Mouse (Mus musculus) right cerebral cortex, postnatal 25 days (tissue): Measurements from ENCODE around the gene Kcna10.

ENCODE experiments used
- DNase-seq: peaks from one replicate; pipeline ENCODE4 v3.0.0; 2022

Gene Kcna10

DNA sequence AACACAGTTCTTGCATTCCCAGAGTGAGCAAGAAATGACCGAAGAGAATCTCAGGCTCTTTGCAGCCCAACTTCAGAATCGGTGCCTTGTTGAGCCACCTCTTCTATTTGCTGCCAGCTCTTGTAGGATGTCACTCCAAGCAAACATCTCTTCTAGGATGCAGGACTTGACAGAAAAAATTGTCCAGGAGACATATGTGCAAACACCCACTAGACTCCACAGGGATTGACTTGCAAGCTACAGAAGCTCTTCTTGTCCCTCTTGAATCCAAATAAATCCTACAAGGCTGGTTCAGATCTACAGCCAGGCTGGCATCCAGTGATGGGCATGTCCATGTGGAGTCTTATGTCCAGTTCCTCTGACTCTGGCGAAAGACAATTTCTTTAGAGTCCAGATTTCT is 21.6 kb downstream of the Kcna10 start:
- no peak for DNase-seq

DNA sequence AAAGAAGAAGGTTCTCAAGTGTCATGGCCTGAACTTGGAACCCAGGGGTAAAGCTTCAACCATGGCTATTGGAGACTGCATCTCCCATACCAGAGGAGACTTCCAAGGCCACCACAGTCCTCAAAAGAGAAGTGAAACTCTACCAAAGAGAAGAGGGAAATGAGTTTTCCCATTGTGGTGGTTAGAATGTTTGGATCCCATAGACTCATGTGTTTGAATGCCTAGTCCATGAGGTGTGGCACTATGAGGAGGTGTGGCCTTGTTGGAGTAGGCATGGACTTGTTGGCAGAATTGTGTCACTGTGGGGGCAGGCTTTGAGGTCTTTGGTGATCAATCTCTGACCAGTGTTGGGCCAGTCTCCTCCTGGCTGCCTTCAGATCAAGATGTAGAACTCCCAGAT is 22.3 kb downstream of the Kcna10 start:
- DNase-seq: no peak

DNA sequence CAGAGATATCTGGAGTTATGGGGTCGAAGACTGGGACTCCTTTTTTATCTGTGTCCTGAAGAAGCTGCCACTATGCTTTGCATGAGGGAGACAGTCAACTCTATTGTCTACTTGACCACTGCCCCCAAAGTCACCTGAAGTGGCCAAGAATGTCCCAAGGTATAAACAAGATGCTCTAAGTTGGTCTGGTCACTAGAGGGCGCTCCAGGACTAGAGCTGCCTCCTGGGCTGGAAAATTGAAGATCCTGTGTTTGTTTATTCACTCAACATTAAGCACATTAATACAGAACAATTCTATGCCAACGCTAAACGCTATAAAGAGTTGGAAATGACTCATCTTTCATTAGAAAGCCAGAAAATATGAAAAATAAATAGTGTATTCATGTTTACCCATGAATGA is 23.1 kb downstream of the Kcna10 start:
- DNase-seq: peak; percentile 60

DNA sequence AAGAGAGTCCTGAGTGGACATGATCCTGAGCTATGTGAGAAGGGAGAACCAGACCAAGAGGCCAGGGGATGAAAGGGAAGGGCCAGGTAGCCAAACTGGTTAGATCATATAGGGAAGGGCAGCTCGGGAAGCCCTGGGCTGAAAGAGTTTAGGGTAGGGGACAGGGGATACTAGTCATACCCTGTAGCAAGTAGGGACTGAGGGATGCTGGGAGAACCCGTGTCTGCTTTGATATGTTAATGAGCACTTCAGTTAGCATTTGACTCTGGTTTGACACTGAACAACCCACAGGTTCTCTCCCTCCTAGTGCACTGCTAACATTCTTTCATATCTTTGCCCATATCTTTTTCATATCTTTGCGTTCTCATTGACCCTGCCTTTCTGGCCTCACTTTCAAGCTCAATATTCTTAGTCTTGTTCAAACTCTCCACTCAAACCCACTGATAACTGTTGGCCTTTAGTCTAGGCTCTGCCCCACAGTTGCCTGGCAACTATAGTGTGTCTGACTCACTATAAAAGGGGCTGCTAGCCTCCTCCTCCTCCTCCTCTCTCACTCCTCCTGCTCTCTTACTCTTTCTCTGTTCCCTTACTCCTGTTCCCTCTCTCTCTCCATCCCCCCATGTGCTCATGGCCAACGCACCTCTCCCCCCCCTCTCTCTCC is 23.8 kb downstream of the Kcna10 start:
- no peak for DNase-seq

DNA sequence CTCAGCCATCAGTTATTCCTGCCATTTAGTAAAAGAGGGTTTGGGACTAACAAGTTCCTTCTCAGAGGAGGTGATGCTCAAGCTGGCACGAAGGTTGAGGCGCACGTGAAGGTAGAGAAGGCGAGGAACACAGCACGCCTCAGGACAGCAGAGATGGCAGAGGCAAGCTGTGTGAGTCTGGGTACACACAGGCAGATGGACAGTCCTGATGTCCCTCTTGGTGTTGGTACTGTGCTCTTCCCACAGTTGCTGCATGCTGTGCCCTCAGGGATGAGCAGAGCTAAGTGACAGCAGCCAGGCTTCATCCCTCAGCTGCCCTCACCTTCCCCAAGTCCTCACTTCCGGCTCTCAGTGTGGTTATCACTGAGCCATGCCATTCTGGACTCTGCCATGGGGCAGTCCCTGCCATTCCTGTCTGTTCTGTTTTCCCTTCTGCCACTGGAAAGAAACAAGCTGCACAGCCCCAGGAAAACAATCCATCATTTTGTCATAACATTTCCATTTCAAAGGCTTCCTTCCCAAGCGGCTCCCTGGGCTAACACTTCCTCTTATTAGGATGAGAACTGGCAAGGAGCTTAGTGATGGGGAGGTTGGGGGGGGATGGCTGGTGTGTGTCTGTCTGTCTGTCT is 24.9 kb downstream of the Kcna10 start:
- DNase-seq: no peak

DNA sequence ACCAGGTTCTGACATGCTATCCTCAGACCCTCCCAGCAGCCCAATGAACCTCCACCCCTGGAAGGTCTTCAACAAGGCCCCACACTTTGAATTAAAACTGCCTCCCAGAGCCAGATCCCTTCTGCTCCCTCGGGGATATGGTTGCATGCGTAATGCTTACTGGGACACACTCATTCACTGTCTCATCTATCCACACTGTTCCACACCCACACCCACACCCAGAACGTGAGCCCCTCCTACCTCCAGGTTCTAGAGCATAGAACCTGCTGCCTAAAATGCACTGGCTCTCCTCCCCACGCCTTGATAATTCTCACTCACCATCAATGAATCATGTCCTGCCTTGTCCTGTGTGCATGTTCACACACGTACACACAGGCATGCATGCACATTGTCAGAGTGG is 31.8 kb downstream of the Kcna10 start:
- DNase-seq: no peak

DNA sequence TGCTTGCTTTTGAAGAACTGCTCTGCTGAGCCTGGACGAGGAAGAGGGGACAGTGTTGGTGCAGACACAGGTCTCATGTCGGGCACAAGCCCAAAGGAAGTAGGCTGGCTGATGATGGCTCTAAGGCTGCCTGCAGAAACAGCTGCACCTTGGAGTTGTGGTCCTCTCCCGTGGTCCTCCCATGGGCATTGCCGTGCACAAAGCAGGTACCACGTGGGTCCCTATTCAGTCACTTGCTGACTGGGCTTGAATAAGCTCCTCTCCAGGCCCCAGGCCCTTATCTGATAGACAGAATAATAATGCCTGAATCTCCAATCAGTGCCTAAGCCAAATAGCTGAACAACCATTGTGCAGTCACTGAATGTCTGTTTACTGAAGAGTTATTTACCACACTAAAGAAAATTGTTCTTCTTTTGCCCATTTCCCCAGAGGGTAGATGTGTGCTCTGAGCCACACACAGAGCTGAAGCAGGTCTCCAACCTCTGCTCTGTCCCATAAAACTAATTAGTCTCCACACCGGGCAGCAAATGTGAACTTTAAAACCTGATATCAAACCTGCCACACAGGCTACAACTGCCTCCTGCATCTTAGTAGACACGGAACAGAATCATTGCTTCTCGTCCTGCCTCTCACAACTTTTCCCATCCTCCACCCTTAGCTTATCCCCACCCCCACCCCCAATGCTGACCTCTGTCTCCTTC is 33.7 kb downstream of the Kcna10 start:
- no peak for DNase-seq

DNA sequence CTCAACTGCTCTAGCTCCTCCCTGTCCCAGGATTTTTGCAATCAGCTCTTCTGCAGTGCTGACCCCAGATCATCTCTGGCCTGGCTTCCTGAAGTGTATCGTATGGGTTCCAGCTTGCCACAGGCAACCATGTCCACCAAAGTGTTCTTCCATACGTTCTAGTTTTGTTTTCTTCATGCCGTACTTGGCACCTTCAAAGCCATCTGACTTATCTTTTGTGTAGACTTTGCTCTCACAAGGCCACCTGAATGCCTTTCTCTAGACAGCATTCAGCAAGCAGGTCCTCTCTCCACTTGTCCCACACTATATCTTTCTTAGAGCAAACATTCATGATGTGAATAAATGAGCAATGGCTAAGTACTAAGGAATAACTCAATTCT is 34.2 kb downstream of the Kcna10 start:
- DNase-seq: no peak

DNA sequence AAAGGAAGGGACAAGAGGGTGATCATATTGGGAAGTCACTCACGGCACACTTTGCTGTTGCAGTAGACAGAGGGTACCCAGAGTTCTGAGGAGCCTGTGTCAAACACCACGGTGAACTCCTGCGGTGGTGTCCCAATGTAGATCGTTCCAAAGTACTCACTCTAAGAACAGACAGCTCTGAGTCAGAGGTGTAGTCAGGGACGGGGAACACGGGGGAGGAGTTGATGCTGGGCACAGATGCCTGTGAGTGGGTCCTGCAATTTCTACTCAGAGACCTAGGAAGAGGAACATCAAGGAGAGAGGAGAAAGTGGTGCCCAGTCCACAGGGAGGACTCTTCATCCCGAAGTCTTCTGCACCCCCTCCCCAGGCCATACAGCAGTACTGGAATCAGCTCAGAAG is 35.7 kb downstream of the Kcna10 start:
- DNase-seq: no peak

DNA sequence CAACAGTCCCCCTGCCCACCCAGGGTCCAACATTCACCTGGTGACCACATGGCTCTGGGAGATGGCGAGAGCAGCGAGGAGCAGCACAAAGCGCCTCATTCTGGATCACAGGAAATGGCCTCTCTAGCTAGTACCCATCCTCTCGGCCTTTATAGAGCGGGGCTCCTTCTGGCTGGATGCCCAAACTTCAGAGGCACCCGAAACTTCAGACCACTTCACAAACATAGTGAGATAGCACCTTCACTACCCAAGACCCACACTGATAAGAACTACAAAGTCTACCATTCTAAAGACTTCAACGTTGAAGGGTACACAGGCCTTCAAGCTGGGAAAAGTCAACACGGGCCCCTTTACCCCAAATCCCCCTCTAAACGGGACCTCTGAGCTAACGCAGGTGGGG is 38.8 kb downstream of the Kcna10 start, which contains the start of gene Cym:
TSS of gene Cym (minus strand) at position 125 of the 400 bp plus-strand sequence.
- DNase-seq: no peak

DNA sequence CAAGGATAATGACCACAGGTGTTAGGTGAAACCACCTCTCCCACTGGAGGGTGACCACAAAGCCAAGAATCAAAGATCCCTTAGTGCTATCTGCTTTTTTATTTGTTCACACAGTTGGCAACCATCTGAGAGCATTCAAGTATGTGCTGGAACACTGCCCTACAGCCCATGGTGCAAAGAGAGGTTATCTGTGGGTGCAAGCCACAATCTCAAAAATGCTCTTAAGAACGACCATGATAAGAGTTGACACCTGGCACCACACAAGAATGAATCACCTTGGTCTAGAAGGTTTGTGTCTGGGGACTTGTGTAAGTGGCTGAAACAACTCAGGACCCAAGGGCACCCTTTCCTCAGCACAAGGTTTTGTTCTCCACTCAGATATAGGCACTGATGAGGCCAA is 40.4 kb downstream of the Kcna10 start:
- no peak for DNase-seq

DNA sequence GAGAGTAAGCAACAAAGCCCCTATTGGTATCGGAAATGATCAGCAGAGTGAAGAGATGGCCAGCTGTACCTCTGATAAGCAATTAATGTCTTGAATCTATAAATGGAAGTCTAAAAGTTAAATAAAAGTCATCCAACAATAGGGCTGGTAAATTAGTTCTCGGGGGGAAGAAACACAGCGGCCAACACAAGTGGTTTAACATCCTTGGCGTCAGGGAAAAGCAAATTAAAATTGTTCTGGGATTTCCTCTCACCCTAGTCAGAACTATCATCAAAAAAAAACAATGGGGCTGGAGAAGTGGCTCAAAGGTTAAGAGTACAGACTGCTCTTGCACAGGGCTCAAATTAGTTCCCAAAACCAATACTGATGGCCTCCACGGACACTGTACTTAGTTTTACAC is 43.0 kb downstream of the Kcna10 start:
- no peak for DNase-seq

DNA sequence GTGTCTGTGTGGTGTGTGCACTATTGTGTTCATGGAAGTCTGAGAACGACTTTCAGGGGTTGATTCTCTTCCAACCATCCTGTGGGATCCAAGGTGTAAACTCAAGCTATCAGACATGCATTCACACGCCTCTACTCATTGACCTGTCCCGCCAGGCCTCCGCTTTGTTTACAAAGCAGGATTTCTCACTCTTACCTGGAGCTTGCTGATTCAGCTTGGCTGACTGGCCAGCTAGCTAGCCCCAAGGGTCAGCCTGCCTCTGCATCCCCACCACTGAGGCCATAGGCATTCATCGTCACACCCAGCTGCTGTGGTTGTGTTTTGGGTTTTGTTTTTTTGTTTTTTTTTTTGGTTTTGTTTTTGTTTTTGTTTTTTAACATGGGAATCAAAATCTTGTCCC is 46.4 kb downstream of the Kcna10 start:
- DNase-seq: no peak

DNA sequence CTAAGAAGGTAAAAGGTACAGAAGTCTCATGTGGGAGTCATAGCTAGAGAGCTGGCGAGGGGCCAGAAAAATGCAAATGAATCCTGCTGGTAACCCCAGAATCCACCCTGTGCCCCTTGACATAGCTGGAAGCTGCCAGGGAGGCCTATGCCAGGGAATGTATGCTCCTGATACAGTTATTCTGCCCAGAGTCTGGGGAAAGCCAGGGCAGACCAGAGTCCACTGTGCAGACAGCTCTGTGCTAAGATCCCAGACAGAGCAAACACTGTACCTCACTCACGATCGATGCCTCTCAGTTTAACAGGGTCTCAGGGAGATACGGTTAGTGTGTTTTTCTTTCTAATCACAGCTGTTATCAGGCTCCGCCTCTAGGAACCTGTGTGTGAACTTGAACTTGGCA is 47.0 kb downstream of the Kcna10 start:
- DNase-seq: no peak

DNA sequence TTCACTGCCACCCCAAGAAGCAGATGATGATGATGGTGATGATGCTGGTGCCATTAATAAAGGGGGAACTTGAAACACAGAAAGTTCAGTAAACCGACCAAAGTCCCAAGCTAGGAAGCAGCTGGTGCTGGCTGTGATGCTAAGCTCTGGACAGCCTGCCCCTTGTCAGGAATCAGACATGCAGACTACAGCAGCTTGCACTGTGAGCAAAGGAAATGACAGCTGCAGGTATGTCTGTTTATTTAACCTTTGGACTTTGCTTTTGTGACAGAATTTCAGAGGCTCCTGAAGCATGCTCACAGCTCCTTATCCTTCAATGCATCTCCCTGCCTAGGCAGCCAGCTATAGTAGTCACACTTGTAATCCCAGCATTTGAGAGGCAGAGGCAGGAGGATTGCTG is 47.7 kb downstream of the Kcna10 start, which contains the start of gene A630076J17Rik:
TSS of gene A630076J17Rik (plus strand) at position 88 of the 400 bp plus-strand sequence.
- no peak for DNase-seq

DNA sequence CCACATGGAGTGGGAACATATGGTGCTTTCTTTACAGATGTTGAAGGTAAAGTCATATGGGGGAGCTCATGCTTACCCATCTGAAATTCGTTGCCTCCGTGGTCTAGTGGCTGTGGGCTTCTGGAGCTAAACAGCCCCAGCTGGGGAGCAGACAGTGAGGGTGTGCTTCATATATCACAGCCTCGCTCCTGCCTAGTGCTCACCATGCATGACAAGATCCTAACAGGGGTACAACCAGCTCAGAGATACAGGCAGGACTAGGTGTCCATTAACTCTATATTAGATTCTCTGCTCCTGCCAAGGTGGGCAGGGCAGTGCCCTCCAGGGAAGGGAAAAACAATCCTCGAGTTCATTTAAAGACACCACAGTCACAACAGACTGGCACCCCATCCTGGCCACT is 48.3 kb downstream of the Kcna10 start:
- DNase-seq: no peak

DNA sequence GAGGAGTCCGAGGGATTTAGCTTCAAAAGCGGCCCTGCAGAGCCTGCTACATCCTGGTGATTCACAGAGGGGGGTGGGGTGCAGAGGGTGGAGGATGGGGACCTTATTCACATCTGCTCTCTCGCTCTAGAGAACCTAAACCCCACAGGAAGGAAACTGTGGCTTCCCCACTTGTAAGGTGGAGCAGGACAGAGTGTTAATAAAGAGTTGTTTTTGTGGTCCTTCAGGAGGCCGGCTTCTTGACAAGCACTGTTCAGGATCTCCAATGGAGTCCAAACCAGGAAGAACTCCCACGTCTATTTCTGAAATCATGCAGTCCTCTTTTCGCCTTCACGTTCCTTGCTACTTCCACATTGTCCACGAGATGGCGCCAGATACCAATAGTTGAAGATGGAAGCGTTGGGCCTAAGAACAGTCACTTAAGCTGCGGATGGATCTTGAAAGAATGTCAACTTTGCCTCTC is 50.5 kb downstream of the Kcna10 start:
- peak; percentile 86 for DNase-seq

DNA sequence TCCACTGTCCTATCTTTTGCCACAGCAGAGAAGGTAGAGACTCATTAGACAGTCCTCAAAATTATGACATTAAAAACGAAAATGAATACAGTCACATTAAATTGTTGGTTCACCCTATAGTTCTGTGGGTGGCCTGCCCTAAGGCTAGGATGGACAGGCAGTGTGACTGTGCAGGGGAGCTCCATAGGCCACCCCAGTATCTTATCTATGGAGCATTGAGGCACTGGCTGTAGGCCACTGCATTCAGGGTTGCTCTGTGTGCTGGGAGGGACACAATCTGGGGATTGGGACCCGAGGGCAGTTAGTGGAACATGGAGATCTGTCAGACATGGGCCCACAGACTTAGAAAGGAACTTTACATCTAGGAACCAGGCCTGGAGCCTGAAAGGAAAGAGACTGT is 51.1 kb downstream of the Kcna10 start:
- no peak for DNase-seq

DNA sequence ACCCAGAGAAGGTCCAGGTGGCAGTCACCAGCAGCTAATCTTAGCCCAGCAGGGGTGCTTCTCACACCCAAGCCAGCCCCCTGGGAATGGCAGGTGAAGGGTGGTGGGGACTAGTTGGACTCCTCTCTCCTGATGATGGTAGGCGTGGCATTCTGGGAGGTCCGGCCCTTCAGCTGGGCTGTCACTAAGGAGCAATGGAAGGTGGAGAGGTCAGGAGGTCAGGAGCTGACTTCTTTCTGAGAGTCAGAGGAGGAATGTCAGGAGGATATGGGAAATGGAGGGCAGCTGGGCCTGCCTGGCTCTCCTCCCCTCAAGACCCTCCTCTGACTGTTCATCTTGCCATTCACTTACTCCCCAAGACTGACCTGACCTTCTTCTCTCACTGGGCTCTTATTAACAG is 55.2 kb downstream of the Kcna10 start:
- DNase-seq: no peak

DNA sequence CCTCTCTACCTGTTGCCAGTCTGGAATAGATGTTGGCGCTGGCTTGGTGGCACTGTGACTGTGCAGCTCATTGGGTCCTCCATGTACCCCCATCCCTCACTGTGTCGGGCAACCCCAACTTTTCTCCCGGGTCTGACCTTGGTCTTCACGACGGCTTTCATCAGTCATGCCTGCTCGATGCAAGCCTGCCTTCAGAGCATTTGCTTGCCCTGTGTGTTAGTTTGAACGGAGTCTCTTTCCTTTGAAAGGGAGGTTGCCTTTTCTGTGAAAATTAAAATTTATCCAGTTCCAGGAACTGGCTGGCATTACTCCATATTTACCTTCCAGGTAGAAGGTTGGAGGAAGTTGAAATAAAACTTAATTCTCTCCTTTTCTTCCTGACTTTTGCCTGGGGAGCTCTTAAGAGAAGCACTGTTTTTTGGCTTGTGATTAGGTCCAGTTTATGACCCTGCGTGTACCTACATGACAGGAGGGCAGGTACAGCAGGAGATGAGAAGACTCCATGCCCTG is 55.7 kb downstream of the Kcna10 start:
- DNase-seq: no peak

DNA sequence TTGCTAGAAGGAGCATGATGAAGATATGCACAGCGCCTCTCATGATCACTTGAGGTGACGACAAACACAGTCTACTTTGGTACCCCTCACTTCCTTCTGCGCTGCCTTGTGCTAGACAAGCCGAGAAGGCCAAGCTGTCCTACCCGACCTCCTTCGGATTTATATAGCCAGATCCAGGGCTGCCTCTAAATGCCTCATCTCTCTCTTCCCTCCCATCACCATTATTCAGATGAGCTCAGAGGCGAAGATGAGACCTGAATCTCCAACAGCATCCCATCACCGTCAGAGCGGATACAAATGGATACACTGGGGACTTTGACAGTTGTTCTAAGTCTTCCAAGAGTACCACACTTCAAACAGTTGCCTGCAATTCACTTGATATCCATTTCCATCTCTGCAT is 56.8 kb downstream of the Kcna10 start, which contains the start of gene Prok1:
TSS of gene Prok1 (minus strand) at position 101 of the 400 bp plus-strand sequence.
- DNase-seq: no peak

DNA sequence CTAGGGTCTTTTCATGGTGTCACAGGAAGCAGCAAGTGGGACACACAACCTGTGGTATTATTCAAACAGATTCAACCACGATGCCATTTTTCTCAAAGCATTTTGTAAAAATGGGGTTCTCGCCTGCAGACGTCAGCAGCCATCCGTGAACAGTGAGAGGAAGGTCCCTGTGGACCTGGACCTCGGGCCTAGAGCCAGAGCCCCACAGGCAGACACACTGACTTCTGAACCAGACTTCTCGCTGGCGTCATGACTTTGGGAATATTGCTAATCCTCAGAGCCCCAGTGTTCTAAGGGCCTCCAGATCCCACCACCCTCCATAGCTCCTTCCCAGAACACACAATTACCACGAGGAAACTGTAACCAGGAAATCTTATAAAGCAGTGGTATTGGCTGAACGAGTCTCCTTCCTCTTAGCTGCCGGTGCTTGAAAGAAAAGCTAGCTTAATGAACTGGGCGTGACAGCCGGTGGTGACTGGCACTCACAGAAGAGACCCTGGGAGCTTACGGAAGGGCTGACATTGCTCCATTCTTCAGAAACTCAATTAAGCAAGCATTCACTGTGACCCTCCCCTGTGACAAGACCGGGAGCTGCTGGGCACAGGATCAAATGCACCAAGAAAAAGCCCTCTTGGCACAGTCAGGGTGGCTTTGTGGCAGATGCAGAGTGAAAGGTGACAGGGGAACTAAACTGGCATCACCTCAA is 58.7 kb downstream of the Kcna10 start:
- no peak for DNase-seq
